Mouse (Mus musculus) B cell, adult 67 days (primary cell): ENCODE data around the gene Paqr6. TPM values are rescaled to one million over a fixed set of nuclear protein-coding genes. Genes with fewer than 3 reads are reported as not detected.

ENCODE experiments used
- total RNA-seq, 2 experiments: library from RNA; stranded (reverse); gene quantifications; 4 replicates each; pipeline ENCODE4 v1.2.4; 2023

Paqr6 gene
- total RNA-seq: 1 to 10 TPM; 3.7 to 4.6 TPM

DNA sequence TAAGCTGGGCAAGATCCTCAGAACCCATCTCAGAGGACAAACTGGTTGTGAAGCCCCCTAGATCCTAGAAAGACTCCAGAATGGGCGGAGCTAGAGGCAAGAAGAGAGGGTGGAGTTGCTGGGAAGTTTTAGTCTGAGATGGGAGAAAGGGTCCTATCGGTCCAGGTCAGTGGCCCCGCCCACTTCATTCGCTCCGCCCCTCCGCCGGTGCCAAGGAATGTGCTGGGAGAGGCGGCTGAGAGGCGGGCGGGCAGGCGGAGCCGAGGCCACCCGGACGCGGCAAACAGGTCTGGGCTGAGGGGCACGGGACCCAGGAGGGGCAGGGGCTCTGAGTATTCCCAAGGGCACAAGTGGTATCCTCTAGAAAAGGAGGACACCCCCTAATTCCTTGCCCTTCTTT, at the start of gene Paqr6:
Gene Paqr6 (plus strand): TSS at position 248 of the 400 bp plus-strand sequence.

GRCm38 (mm10) chr3:88324951-88325405, 39.4 kb upstream of the Paqr6 start, which contains the start of gene Glmp:
Gene Glmp (plus strand): TSS chr3:88325023.

GRCm38 (mm10) chr3:88336058-88337013, 28.0 kb upstream of the Paqr6 start, which contains the start of the genes Tmem79 and Smg5:
Gene Tmem79 (minus strand): TSS chr3:88336148.
Gene Smg5 (plus strand): TSS chr3:88336260.

DNA sequence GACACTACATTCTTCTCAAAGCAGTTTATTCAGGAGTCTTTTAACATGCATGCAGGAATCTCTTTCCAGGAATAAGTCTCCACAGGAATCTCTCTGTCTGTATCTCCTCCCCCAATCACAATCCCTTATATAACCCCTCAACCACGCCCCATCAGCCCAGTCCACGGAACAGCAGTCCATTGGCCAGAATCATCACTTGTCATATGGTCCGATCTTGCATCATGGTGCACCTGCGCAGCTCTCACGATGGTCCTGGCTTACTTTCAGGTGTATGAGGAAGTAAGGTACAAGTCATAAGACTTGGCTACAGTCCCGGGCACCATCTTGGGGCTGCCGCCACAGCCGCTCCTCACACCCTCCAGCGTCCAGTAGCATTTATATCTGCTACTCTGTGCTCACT, 8.3 kb downstream of the Paqr6 start, which contains the start of gene Bglap3:
Gene Bglap3 (minus strand): TSS at position 101 of the 400 bp plus-strand sequence.

DNA sequence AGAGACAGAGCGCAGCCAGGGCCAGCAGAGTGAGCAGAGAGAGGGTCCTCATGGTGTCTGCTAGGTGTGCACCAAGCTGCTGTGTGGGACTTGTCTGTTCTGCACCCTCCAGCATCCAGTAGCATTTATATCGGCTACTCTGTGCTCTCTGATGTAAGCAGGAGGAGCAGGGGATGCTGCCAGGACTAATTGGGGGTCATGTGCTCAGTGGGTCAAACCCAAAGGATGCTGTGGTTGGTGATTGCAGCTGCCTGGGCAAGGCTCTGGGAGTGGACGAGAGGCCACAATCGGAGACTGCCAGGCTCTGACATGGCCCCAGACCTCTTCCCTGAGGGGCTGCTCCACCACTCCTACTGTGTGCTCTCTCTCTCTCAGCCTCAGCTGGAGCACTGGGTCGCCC, 14.2 kb downstream of the Paqr6 start, which contains the start of gene Bglap2:
Gene Bglap2 (minus strand): TSS at position 101 of the 400 bp plus-strand sequence.

DNA sequence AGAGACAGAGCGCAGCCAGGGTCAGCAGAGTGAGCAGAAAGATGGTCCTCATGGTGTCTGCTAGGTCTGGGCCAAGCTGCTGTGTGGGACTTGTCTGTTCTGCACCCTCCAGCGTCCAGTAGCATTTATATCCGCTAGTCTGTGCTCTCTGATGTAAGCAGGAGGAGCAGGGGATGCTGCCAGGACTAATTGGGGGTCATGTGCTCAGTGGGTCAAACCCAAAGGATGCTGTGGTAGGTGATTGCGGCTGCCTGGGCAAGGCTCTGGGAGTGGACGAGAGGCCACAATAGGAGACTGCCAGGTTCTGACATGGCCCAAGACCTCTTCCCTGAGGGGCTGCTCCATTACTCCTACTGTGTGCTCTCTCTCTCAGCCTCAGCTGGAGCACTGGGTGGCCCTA, 20.0 kb downstream of the Paqr6 start, which contains the start of gene Bglap:
Gene Bglap (minus strand): TSS at position 101 of the 400 bp plus-strand sequence.

GRCm38 (mm10) chr3:88409741-88410644, 45.6 kb downstream of the Paqr6 start, which contains the start of gene Pmf1:
Gene Pmf1 (minus strand): TSS chr3:88410331.

Other genes starting within 250 kb of the Paqr6 start
- 100 to 1,000 TPM; 280 to 371 TPM for gene Mef2d, start 222.2 kb upstream of the Paqr6 start, total RNA-seq
- not detected for gene Rhbg, start 109.9 kb upstream of the Paqr6 start, total RNA-seq
- gene Gm38392, start 77.4 kb upstream of the Paqr6 start, total RNA-seq: under 1 TPM in 1 of 2 experiments, not detected in 1; 0.47 TPM
- 1 to 10 TPM; 4.0 to 6.8 TPM for gene Tsacc, start 67.6 kb upstream of the Paqr6 start, total RNA-seq
- 100 to 1,000 TPM; 160 to 212 TPM for gene Cct3, start 67.5 kb upstream of the Paqr6 start, total RNA-seq
- gene Glmp, start 39.6 kb upstream of the Paqr6 start, total RNA-seq: 100 to 1,000 TPM; 123 to 143 TPM
- gene Tmem79, start 28.4 kb upstream of the Paqr6 start, total RNA-seq: 1 to 10 TPM in 1 of 2 experiments, under 1 TPM in 1; 0.42 to 1.2 TPM
- 100 to 1,000 TPM; 144 TPM for gene Smg5, start 28.3 kb upstream of the Paqr6 start, total RNA-seq
- gene Bglap3, start 8.2 kb downstream of the Paqr6 start, total RNA-seq: 1 to 10 TPM in 1 of 2 experiments, not detected in 1; 1.7 TPM
- gene Bglap2, start 14.1 kb downstream of the Paqr6 start, total RNA-seq: not detected
- not detected for gene Bglap, start 19.9 kb downstream of the Paqr6 start, total RNA-seq
- 10 to 100 TPM; 52.3 to 62.4 TPM for gene Pmf1, start 45.7 kb downstream of the Paqr6 start, total RNA-seq
- 10 to 100 TPM; 15.1 to 18.4 TPM for gene Slc25a44, start 60.6 kb downstream of the Paqr6 start, total RNA-seq
- 1 to 10 TPM; 1.8 to 3.5 TPM for gene Sema4a, start 96.6 kb downstream of the Paqr6 start, total RNA-seq
- gene Lmna, start 145.4 kb downstream of the Paqr6 start, total RNA-seq: 1 to 10 TPM; 2.7 to 8.9 TPM
- 1 to 10 TPM; 1.1 to 1.4 TPM for gene Mex3a, start 167.8 kb downstream of the Paqr6 start, total RNA-seq
- 1 to 10 TPM; 1.1 to 2.7 TPM for gene Rab25, start 183.7 kb downstream of the Paqr6 start, total RNA-seq
- gene Lamtor2, start 188.5 kb downstream of the Paqr6 start, total RNA-seq: 100 to 1,000 TPM in 1 of 2 experiments, 10 to 100 TPM in 1; 84.6 to 103 TPM
- gene Ubqln4, start 189.2 kb downstream of the Paqr6 start, total RNA-seq: 10 to 100 TPM; 48.4 to 50.3 TPM
- gene Ssr2, start 211.3 kb downstream of the Paqr6 start, total RNA-seq: 10 to 100 TPM; 70.8 to 73.9 TPM
- 100 to 1,000 TPM; 275 to 277 TPM for gene Arhgef2, start 241.4 kb downstream of the Paqr6 start, total RNA-seq